Mouse (Mus musculus): Measurements from ENCODE around the gene Gm12248.

DNA sequence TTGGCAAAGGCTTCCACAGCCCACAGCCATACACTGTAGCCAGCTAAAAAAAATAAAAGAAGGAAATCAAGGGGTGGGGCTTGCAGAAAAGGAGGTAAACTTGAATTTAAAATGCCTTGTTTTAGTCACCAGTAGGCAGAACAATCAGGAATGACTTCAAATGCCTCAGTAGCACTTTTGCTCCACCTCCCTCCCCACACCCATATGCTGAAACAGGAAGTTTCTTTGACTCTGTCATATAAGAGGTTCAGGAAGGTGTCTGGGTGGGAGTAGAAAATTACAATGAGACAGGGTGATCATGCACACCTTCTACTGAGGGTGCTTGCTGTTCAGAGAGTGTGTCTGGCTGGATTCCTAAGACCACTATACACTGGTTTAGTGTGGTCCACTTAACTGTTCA is 41.9 kb upstream of the Gm12248 start:
- TF ChIP-seq CTCF (IDR thresholded peaks at IDR 0.05; ENCODE audit: insufficient read depth, low read length), result no peak
- TF ChIP-seq POLR2A (IDR thresholded peaks at IDR 0.05; ENCODE audit: borderline replicate concordance, extremely low read depth, low read depth, low read length), result no peak

Measured in lung, adult 2 months (tissue).